Mouse (Mus musculus): ENCODE measurements around the gene Gm10130. TPM values are rescaled to one million over a fixed set of nuclear protein-coding genes. Genes with fewer than 3 reads are reported as not detected.
"Not testable (repeated sequence)": the region's sequence is repeated elsewhere in the genome, so short reads cannot be mapped to it uniquely, and the experiment has no call there.

The Gm10130 gene
- polyA plus RNA-seq, 1 experiment from 2014 or later = 2.2 TPM

- WGBS = 5% methylated on average over 4 of the region's 4 CpGs
- Histone ChIP-seq H3K9me3 (ENCODE audit: control insufficient read depth, low read length) (no peaks in the 10 kb centered on the region), H3K9ac (ENCODE audit: low read length) (peak overlapping the region; percentile 85), H3K4me2 (ENCODE audit: low read depth, low read length) (peak overlapping the region; percentile 46), H3K27ac (ENCODE audit: low read length) (no peak overlapping the region), H3K36me3 (ENCODE audit: control insufficient read depth, insufficient read depth, low read length) (no peaks in the 10 kb centered on the region), H3K4me3 (ENCODE audit: low read length) (peak overlapping the region; percentile 74), H3K27me3 (ENCODE audit: control insufficient read depth, insufficient read depth, low read depth, low read length) (no peaks in the 10 kb centered on the region), H3K4me1 (replicated peaks; ENCODE audit: control insufficient read depth, insufficient read depth, low read length) (no peaks in the 10 kb centered on the region)
- ATAC-seq (ENCODE audit: low read depth) = peak; percentile 53
These were observed 39.4 kb downstream of the Gm10130 start for GRCm38 (mm10) chr2:150362878-150363229.

- 96% methylated on average over 18 of the region's 19 CpGs for WGBS
- ATAC-seq (ENCODE audit: low read depth); H3K4me2 ChIP-seq (ENCODE audit: low read depth, low read length); H3K36me3 ChIP-seq (ENCODE audit: control insufficient read depth, insufficient read depth, low read length); H3K4me3 ChIP-seq (ENCODE audit: low read length); H3K4me1 ChIP-seq (replicated peaks; ENCODE audit: control insufficient read depth, insufficient read depth, low read length); H3K27ac ChIP-seq (ENCODE audit: low read length); H3K9ac ChIP-seq (ENCODE audit: low read length); H3K9me3 ChIP-seq (ENCODE audit: control insufficient read depth, low read length); H3K27me3 ChIP-seq (ENCODE audit: control insufficient read depth, insufficient read depth, low read depth, low read length): not testable (repeated sequence)
These were observed 62.1 kb downstream of the Gm10130 start for GRCm38 (mm10) chr2:150385553-150386106.

- Histone ChIP-seq H3K9ac (ENCODE audit: low read length) (no peak overlapping the region), H3K4me1 (replicated peaks; ENCODE audit: control insufficient read depth, insufficient read depth, low read length) (no peaks in the 10 kb centered on the region), H3K4me2 (ENCODE audit: low read depth, low read length) (no peak overlapping the region), H3K36me3 (ENCODE audit: control insufficient read depth, insufficient read depth, low read length) (no peaks in the 10 kb centered on the region), H3K4me3 (ENCODE audit: low read length) (no peak overlapping the region), H3K27me3 (ENCODE audit: control insufficient read depth, insufficient read depth, low read depth, low read length) (no peaks in the 10 kb centered on the region), H3K27ac (ENCODE audit: low read length) (no peak overlapping the region), H3K9me3 (ENCODE audit: control insufficient read depth, low read length) (no peaks in the 10 kb centered on the region; the same call in 1 of the 2 replicates)
- ATAC-seq (ENCODE audit: low read depth) = no peak
- 68% methylated on average over 1 of the region's 1 CpGs for WGBS
These were observed 66.7 kb downstream of the Gm10130 start for GRCm38 (mm10) chr2:150390198-150390597.

- not testable (repeated sequence) for H3K4me1 ChIP-seq (replicated peaks; ENCODE audit: control insufficient read depth, insufficient read depth, low read length); H3K27me3 ChIP-seq (ENCODE audit: control insufficient read depth, insufficient read depth, low read depth, low read length); H3K4me2 ChIP-seq (ENCODE audit: low read depth, low read length); H3K27ac ChIP-seq (ENCODE audit: low read length); H3K9me3 ChIP-seq (ENCODE audit: control insufficient read depth, low read length); H3K9ac ChIP-seq (ENCODE audit: low read length); H3K4me3 ChIP-seq (ENCODE audit: low read length); ATAC-seq (ENCODE audit: low read depth); H3K36me3 ChIP-seq (ENCODE audit: control insufficient read depth, insufficient read depth, low read length)
- WGBS = 89% methylated on average over 17 of the region's 17 CpGs
These were observed 88.6 kb downstream of the Gm10130 start for GRCm38 (mm10) chr2:150412146-150412545.

Other genes with a start within 250 kb of the Gm10130 start
- 9.8 and 9.9 TPM in 2 replicates for gene Zfp120, start 187.0 kb upstream of the Gm10130 start, polyA plus RNA-seq (2015; fragmentation: Nextera tagmentation; extraction: Ambion mirVana)
- gene Gm10770, start 144.0 kb upstream of the Gm10130 start, polyA plus RNA-seq (2015; fragmentation: Nextera tagmentation; extraction: Ambion mirVana) = not detected in 2 replicates
- not detected in 2 replicates for gene Gm14139, start 141.9 kb upstream of the Gm10130 start, polyA plus RNA-seq (2015; fragmentation: Nextera tagmentation; extraction: Ambion mirVana)
- 11.3 and 12.1 TPM in 2 replicates for gene Zfp937, start 105.6 kb upstream of the Gm10130 start, polyA plus RNA-seq (2015; fragmentation: Nextera tagmentation; extraction: Ambion mirVana)
- gene Gm21994, start 68.1 kb upstream of the Gm10130 start, polyA plus RNA-seq (2015; fragmentation: Nextera tagmentation; extraction: Ambion mirVana) = 4.4 and 4.8 TPM in 2 replicates
- gene Gm14124, start 66.2 kb upstream of the Gm10130 start, polyA plus RNA-seq (2015; fragmentation: Nextera tagmentation; extraction: Ambion mirVana) = 0.05 TPM in 1 of 2 replicates, not detected in the other
- 7.0 and 7.1 TPM in 2 replicates for gene 3300002I08Rik, start 39.1 kb downstream of the Gm10130 start, polyA plus RNA-seq (2015; fragmentation: Nextera tagmentation; extraction: Ambion mirVana)
- 7.1 and 7.7 TPM in 2 replicates for gene Zfp442, start 127.8 kb downstream of the Gm10130 start, polyA plus RNA-seq (2015; fragmentation: Nextera tagmentation; extraction: Ambion mirVana)
- gene Zfp345, start 161.4 kb downstream of the Gm10130 start, polyA plus RNA-seq (2015; fragmentation: Nextera tagmentation; extraction: Ambion mirVana) = 0.10 TPM in 1 of 2 replicates, not detected in the other
- 0.20 and 0.36 TPM in 2 replicates for gene Cst7, start 246.7 kb downstream of the Gm10130 start, polyA plus RNA-seq (2015; fragmentation: Nextera tagmentation; extraction: Ambion mirVana)

Data from lung, embryonic 16.5 days (tissue).